Mouse (Mus musculus) midbrain, embryonic 10.5 days (tissue): Measurements from ENCODE around the gene Recql5. TPM values are rescaled to one million over a fixed set of nuclear protein-coding genes. Genes with fewer than 3 reads are reported as not detected.

Experiments
- DNase-seq: peaks from one replicate; pipeline ENCODE4 v3.0.0-alpha.2; 2017; ENCODE audit warnings: low spot score
- H3K27ac ChIP-seq: fragments of 300-500 bp; sonication (generic); replicated peaks from 2 replicates; pipeline ENCODE4 v1.5.1; 2016; ENCODE audit warnings: mild to moderate bottlenecking
- H3K27me3 ChIP-seq: fragments of 300-500 bp; sonication (generic); 2 replicates; pipeline ENCODE4 v1.6.1; 2016; ENCODE audit warnings: low read depth, mild to moderate bottlenecking; ENCODE audit not compliant: poor library complexity, severe bottlenecking
- H3K36me3 ChIP-seq: fragments of 300-500 bp; sonication (generic); 2 replicates; pipeline ENCODE4 v1.6.1; 2016; ENCODE audit warnings: mild to moderate bottlenecking, moderate library complexity
- H3K4me1 ChIP-seq: fragments of 300-500 bp; sonication (generic); 2 replicates; pipeline ENCODE4 v1.6.1; 2016
- H3K4me3 ChIP-seq: fragments of 300-500 bp; sonication (generic); 2 replicates; pipeline ENCODE4 v1.5.1; 2016; ENCODE audit warnings: mild to moderate bottlenecking, moderate library complexity
- H3K9me3 ChIP-seq: fragments of 300-500 bp; sonication (generic); replicated peaks from 2 replicates; pipeline ENCODE4 v1.6.1; 2016; ENCODE audit warnings: mild to moderate bottlenecking
- WGBS: fragments of 180-500 bp; shearing (Covaris S2); methylation state at CpG from one replicate; pipeline ENCODE4 v1.1.7; 2016; 5-methylcytosine and 5-hydroxymethylcytosine counted together
- polyA plus RNA-seq: library from polyadenylated mRNA; unstranded; fragments of >200 nt; fragmentation: Nextera tagmentation; extraction: Ambion mirVana; gene quantifications from 2 replicates; pipeline ENCODE4 v1.2.1, GENCODE M21; 2016

Recql5 gene
- polyA plus RNA-seq, result 30.6 and 31.8 TPM in 2 replicates

- peak; percentile 98 for DNase-seq
- Histone ChIP-seq H3K36me3 (peaks cover 46% of the 10 kb centered on the region), H3K4me3 (peak within 1 kb of the TSS; percentile 97), H3K27ac (peak within 1 kb of the TSS; percentile 84), H3K27me3 (no peaks in the 10 kb centered on the region), H3K4me1 (peaks cover 30% of the 10 kb centered on the region), H3K9me3 (no peaks in the 10 kb centered on the region)
- under 1% methylated on average over 28 of the region's 28 CpGs for WGBS
Observed at GRCm38 (mm10) chr11:115933108-115933746, at the start of gene Recql5, which contains the start of gene Sap30bp. Gene Recql5 (minus strand): TSS chr11:115933477. Gene Sap30bp (plus strand): TSS chr11:115933282.

DNA sequence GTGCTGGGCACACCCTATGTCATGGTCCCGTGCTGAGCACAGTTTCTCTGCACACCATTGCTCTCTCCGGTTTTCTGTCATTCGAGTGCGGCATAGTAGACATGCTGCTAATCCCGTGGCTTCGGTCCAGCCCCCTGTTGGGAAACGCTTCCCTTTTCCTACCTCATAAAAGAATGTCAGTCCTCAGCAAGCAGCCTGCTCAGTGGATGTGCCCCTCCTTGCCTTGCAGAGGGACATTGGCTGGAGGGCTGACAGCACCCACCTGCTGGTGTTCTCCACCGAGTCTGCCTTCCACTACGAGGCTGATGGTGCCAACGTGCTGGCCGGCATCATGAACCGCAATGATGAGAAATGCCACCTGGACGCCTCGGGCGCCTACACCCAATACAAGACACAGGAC, 49.2 kb upstream of the Recql5 start:
- no peaks in the 10 kb centered on the region for H3K36me3 ChIP-seq
- H3K4me1 ChIP-seq, result no peaks in the 10 kb centered on the region
- H3K27ac ChIP-seq, result no peak overlapping the region
- WGBS, result 93% methylated on average over 15 of the region's 15 CpGs
- H3K9me3 ChIP-seq, result no peaks in the 10 kb centered on the region
- no peak overlapping the region for H3K4me3 ChIP-seq
- no peak for DNase-seq
- H3K27me3 ChIP-seq, result peaks cover 22% of the 10 kb centered on the region

GRCm38 (mm10) chr11:115975544-115975943, 42.3 kb upstream of the Recql5 start:
- Histone ChIP-seq H3K36me3 (no peaks in the 10 kb centered on the region), H3K4me1 (peaks cover 20% of the 10 kb centered on the region), H3K9me3 (no peaks in the 10 kb centered on the region), H3K4me3 (peak overlapping the region; percentile 57; the same call in 1 of the 2 replicates), H3K27me3 (peaks cover 59% of the 10 kb centered on the region), H3K27ac (no peak overlapping the region)
- no peak for DNase-seq
- WGBS, result 36% methylated on average over 12 of the region's 12 CpGs

GRCm38 (mm10) chr11:115975083-115975420, 41.8 kb upstream of the Recql5 start:
- no peak for DNase-seq
- peak overlapping the region; percentile 57 for H3K4me3 ChIP-seq
- H3K27ac ChIP-seq, result 0 out of 2 replicates have a peak overlapping the region, but pooled peaks have one; percentile 34
- H3K4me1 ChIP-seq, result peaks cover 25% of the 10 kb centered on the region
- no peaks in the 10 kb centered on the region for H3K36me3 ChIP-seq
- no peaks in the 10 kb centered on the region for H3K9me3 ChIP-seq
- 2% methylated on average over 18 of the region's 18 CpGs for WGBS
- peaks cover 59% of the 10 kb centered on the region for H3K27me3 ChIP-seq

- Histone ChIP-seq H3K9me3 (no peaks in the 10 kb centered on the region), H3K27me3 (peaks cover 59% of the 10 kb centered on the region), H3K4me1 (peaks cover 29% of the 10 kb centered on the region), H3K4me3 (peak within 1 kb of the TSS; percentile 57), H3K36me3 (no peaks in the 10 kb centered on the region), H3K27ac (0 out of 2 replicates have a peak within 1 kb of the TSS, but pooled peaks have one; percentile 34)
- DNase-seq, result peak; percentile 26
- 10% methylated on average over 58 of the region's 58 CpGs for WGBS
Observed at GRCm38 (mm10) chr11:115974309-115975082, 41.2 kb upstream of the Recql5 start, which contains the start of gene Itgb4. Gene Itgb4 (plus strand): TSS chr11:115974709.

- 78% methylated on average over 6 of the region's 6 CpGs for WGBS
- peaks cover 29% of the 10 kb centered on the region for H3K4me1 ChIP-seq
- DNase-seq, result no peak
- peaks cover 15% of the 10 kb centered on the region for H3K36me3 ChIP-seq
- no peaks in the 10 kb centered on the region; the same call in 1 of the 2 replicates for H3K9me3 ChIP-seq
- peaks cover 31% of the 10 kb centered on the region for H3K27me3 ChIP-seq
- H3K4me3 ChIP-seq, result no peak overlapping the region
- no peak overlapping the region for H3K27ac ChIP-seq
Observed at GRCm38 (mm10) chr11:115971016-115971415, 37.7 kb upstream of the Recql5 start.

GRCm38 (mm10) chr11:115970006-115970673, 36.9 kb upstream of the Recql5 start:
- Histone ChIP-seq H3K4me3 (no peak overlapping the region), H3K27me3 (peaks cover 22% of the 10 kb centered on the region), H3K36me3 (peaks cover 23% of the 10 kb centered on the region), H3K9me3 (no peaks in the 10 kb centered on the region; the same call in 1 of the 2 replicates), H3K27ac (peak overlapping the region; percentile 74), H3K4me1 (peaks cover 26% of the 10 kb centered on the region)
- DNase-seq, result no peak
- 70% methylated on average over 15 of the region's 15 CpGs for WGBS

- peaks cover 36% of the 10 kb centered on the region for H3K36me3 ChIP-seq
- peaks cover 17% of the 10 kb centered on the region for H3K4me1 ChIP-seq
- H3K27me3 ChIP-seq, result peaks cover 9% of the 10 kb centered on the region
- no peak for DNase-seq
- WGBS, result 65% methylated on average over 5 of the region's 5 CpGs
- H3K27ac ChIP-seq, result no peak overlapping the region
- H3K4me3 ChIP-seq, result no peak overlapping the region
- no peaks in the 10 kb centered on the region; the same call in 1 of the 2 replicates for H3K9me3 ChIP-seq
Observed at GRCm38 (mm10) chr11:115968731-115969405, 35.6 kb upstream of the Recql5 start.

GRCm38 (mm10) chr11:115964977-115965604, 31.8 kb upstream of the Recql5 start:
- Histone ChIP-seq H3K9me3 (no peaks in the 10 kb centered on the region; the same call in 1 of the 2 replicates), H3K4me3 (no peak overlapping the region), H3K27me3 (no peaks in the 10 kb centered on the region), H3K27ac (no peak overlapping the region), H3K4me1 (peaks cover 4% of the 10 kb centered on the region), H3K36me3 (peaks cover 74% of the 10 kb centered on the region)
- WGBS, result 95% methylated on average over 10 of the region's 10 CpGs
- no peak for DNase-seq

DNA sequence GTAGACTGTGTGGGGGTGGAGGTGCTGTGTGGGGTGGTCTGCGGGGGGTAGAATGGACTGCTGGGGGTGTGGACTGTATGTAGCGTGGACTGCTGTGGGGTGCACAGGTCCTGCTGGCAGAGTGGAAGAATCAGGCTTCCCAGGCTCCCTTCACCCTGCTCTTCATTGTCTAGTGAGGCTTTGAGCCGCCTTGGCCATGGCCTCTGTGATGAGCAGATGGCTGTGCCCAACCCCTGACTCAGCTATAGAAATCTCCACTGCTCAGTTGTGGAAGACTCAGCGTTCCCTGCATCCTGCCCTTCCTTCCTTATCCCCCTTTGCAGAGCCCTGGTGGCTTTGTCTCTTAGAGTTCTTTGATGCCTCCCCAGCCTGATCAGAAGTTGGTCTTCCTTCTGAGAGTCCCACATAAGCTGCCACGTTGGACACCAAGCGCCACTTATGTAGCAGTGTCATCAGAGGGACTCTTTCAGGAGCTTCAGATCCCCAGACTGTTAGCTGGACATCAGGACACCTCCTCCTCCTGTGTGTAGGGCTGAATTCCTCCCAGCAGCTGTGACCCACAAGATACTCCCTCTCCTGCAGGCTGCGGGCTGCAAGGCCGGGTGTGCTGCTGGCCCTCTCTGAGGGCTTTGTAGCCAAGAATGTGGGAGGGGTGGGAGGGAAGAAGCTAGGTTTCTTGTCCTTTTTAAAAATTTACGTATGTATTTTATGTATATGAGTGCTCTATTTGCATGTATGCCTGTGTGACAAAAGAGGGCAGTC, 29.6 kb upstream of the Recql5 start:
- H3K27ac ChIP-seq, result no peak overlapping the region
- peaks cover 2% of the 10 kb centered on the region; the same call in 1 of the 2 replicates for H3K4me1 ChIP-seq
- WGBS, result 90% methylated on average over 9 of the region's 9 CpGs
- no peak overlapping the region for H3K4me3 ChIP-seq
- peaks cover 95% of the 10 kb centered on the region for H3K36me3 ChIP-seq
- no peak for DNase-seq
- peaks cover 3% of the 10 kb centered on the region; the same call in 1 of the 2 replicates for H3K27me3 ChIP-seq
- no peaks in the 10 kb centered on the region; the same call in 1 of the 2 replicates for H3K9me3 ChIP-seq

GRCm38 (mm10) chr11:115959018-115959417, 25.7 kb upstream of the Recql5 start:
- Histone ChIP-seq H3K36me3 (peaks cover 90% of the 10 kb centered on the region), H3K27ac (no peak overlapping the region), H3K4me1 (peaks cover 31% of the 10 kb centered on the region), H3K27me3 (peaks cover 22% of the 10 kb centered on the region), H3K4me3 (no peak overlapping the region), H3K9me3 (no peaks in the 10 kb centered on the region)
- 97% methylated on average over 9 of the region's 9 CpGs for WGBS
- DNase-seq, result no peak
